Mouse (Mus musculus) testis, adult 2 months (tissue): ENCODE measurements around the gene Tnrc6a.

Experiments used
- CTCF ChIP-seq: fragments of 200-500 bp; IDR thresholded peaks from 2 replicates; pipeline ENCODE4 v1.5.1; 2012; ENCODE audit warnings: low read depth, mild to moderate bottlenecking, inconsistent platforms, low read length, moderate library complexity; ENCODE audit not compliant: control insufficient read depth, insufficient read depth, insufficient replicate concordance
- POLR2A ChIP-seq: fragments of 200-500 bp; IDR thresholded peaks from 2 replicates; pipeline ENCODE4 v1.6.1; 2012; ENCODE audit warnings: low read depth, mild to moderate bottlenecking, inconsistent platforms, low read length, moderate library complexity; ENCODE audit not compliant: control insufficient read depth

- TF ChIP-seq POLR2A (no peak), CTCF (no peak)
These were observed 87.8 kb downstream of the Tnrc6a start for GRCm38 (mm10) chr7:123211461-123211860.
